Mouse (Mus musculus) central nervous system, embryonic 14 days (tissue): Measurements from ENCODE around the gene Phactr4. TPM values are rescaled to one million over a fixed set of nuclear protein-coding genes. Genes with fewer than 3 reads are reported as not detected.

ENCODE experiments used
- polyA plus RNA-seq: library from polyadenylated mRNA; depleted of rRNA; stranded (reverse); fragments of >200 nt; gene quantifications from 2 replicates; pipeline ENCODE4 v1.2.3, GENCODE M21; 2012; rRNA removed

Gene Phactr4
- polyA plus RNA-seq, result 18.2 and 19.2 TPM in 2 replicates

GRCm38 (mm10) chr4:132421923-132422782 is at the start of gene Phactr4:
Gene Phactr4 (minus strand): TSS chr4:132422489.

GRCm38 (mm10) chr4:132463430-132464254 is 41.4 kb upstream of the Phactr4 start, which contains the start of gene Med18:
Gene Med18 (minus strand): TSS chr4:132463921.

GRCm38 (mm10) chr4:132353481-132353885 is 68.8 kb downstream of the Phactr4 start, which contains the start of gene Rcc1:
Gene Rcc1 (minus strand): TSS chr4:132353605.

DNA sequence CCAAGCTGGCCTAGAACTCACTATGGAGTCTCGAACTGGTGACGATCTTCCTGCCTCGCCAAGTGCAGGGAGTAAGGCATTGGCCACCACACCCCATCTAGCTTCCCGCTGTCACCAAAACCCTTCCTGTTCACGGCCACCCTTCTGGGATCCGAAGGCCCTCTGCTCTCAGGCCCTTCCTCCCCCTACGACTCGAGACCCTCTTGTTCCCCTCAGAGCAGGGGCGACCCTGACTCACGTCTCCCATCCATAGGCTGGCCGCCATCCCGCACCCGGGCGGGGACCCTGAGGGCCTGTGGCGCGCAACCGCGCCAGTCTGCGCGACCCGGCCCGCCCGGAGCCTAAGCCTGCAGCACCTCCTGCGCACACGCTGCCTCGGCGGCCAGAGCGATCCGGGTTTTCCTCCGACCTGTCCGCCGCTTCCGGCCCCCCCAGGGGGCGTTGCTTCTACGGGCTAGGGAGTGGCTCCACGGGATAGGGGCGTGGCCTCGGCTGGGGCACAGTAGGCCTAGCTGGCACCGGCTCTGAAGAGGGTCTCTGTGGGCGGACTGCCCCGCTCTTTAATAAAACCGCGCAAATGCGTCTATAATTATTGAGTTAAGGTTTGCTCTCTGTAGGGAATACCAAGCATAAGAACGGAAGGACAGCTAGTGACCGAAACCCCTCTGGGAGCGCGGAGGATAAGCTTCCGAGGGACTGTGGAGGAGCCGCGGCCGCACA is 93.0 kb downstream of the Phactr4 start, which contains the start of gene Trnau1ap:
Gene Trnau1ap (minus strand): TSS at position 424 of the 720 bp plus-strand sequence.

Other genes with a start within 250 kb of the Phactr4 start
- 33.8 and 40.8 TPM in 2 replicates for gene Ythdf2, start 210.2 kb downstream of the Phactr4 start, polyA plus RNA-seq
- 38.4 and 38.6 TPM in 2 replicates for gene Gmeb1, start 160.9 kb downstream of the Phactr4 start, polyA plus RNA-seq
- 28.0 and 31.5 TPM in 2 replicates for gene Taf12, start 148.1 kb downstream of the Phactr4 start, polyA plus RNA-seq
- gene Rab42, start 119.1 kb downstream of the Phactr4 start, polyA plus RNA-seq, result 1.0 and 1.3 TPM in 2 replicates
- 31.8 and 35.1 TPM in 2 replicates for gene Trnau1ap, start 93.0 kb downstream of the Phactr4 start, polyA plus RNA-seq
- gene Rcc1, start 68.9 kb downstream of the Phactr4 start, polyA plus RNA-seq, result 30.0 and 31.2 TPM in 2 replicates
- gene Med18, start 41.4 kb upstream of the Phactr4 start, polyA plus RNA-seq, result 7.1 and 8.5 TPM in 2 replicates
- 4.7 and 5.3 TPM in 2 replicates for gene Sesn2, start 88.0 kb upstream of the Phactr4 start, polyA plus RNA-seq
- 986 and 1,012 TPM in 2 replicates for gene Atpif1, start 111.2 kb upstream of the Phactr4 start, polyA plus RNA-seq
- gene Dnajc8, start 113.1 kb upstream of the Phactr4 start, polyA plus RNA-seq, result 115 TPM in 2 replicates
- 0.75 and 0.78 TPM in 2 replicates for gene Ptafr, start 141.6 kb upstream of the Phactr4 start, polyA plus RNA-seq
- gene Eya3, start 216.5 kb upstream of the Phactr4 start, polyA plus RNA-seq, result 30.7 and 31.7 TPM in 2 replicates